9 mouse cellular contexts compared by ENCODE assay signal in genomic region chr17:15530141-15530540, GRCm38 (mm10). TPM values are rescaled to one million over a fixed set of nuclear protein-coding genes. Genes with fewer than 3 reads are reported as not detected.
DNase-seq lines count a peak whose midpoint lies in the region; ATAC-seq and TF ChIP-seq lines count a peak whose summit lies in the region.
"Had no signal": no experiment of that assay in that cellular context is flagged by ENCODE, and none has a peak within 500 bp of the region (broad histone marks: within the 10 kb centered on the region; RNA-seq: fewer than 3 reads in every experiment).

No protein-coding gene starts in this region.

- no peak overlapping the region for H3K9ac ChIP-seq in forebrain, embryonic 11.5 days (ENCODE audit: low read length)
- no peak overlapping the region for H3K9ac ChIP-seq in forebrain, embryonic 15.5 days (replicated peaks)
- H3K9ac ChIP-seq in neural tube, embryonic 15.5 days (replicated peaks): no peak overlapping the region
- H3K9ac ChIP-seq: stomach, embryonic 15.5 days had no signal

- 0 out of 2 replicates have a peak, but pooled peaks cover 2% of the 10 kb centered on the region for H3K4me1 ChIP-seq in forebrain, embryonic 11.5 days (replicated peaks; ENCODE audit: control insufficient read depth, insufficient read depth, low read length)
- H3K4me1 ChIP-seq in forebrain, embryonic 15.5 days: peaks cover 19% of the 10 kb centered on the region
- peaks cover 18% of the 10 kb centered on the region for H3K4me1 ChIP-seq in neural tube, embryonic 15.5 days

- peak; percentile 55 for DNase-seq in forebrain, embryonic 11.5 days (ENCODE audit: low spot score)
- DNase-seq in neural tube, embryonic 10.5 days (ENCODE audit: extremely low spot score, low spot score): peak; percentile 29
- DNase-seq in cerebellum, postnatal 25 days: peak; percentile 22 to 67
- peak; percentile 45 for DNase-seq in left cerebral cortex, adult 2 months (ENCODE audit: extremely low spot score in 1 of 2, low spot score in 2 of 2)
- DNase-seq in right cerebral cortex, postnatal 14 days: peak; percentile 48

- no peak for ATAC-seq in forebrain, embryonic 11.5 days (replicated peaks; ENCODE audit: low FRiP score)
- ATAC-seq in forebrain, embryonic 15.5 days (replicated peaks): no peak
- no peak for ATAC-seq in neural tube, embryonic 15.5 days (ENCODE audit: low FRiP score)
- ATAC-seq in activated CD4-positive, CD25-positive, alpha-beta regulatory T cell, adult 4 months: no peak

- H3K36me3 ChIP-seq in forebrain, embryonic 11.5 days (ENCODE audit: control insufficient read depth, insufficient read depth, low read length): no peaks in the 10 kb centered on the region
- peaks cover 4% of the 10 kb centered on the region; the same call in 1 of the 2 replicates for H3K36me3 ChIP-seq in forebrain, embryonic 15.5 days
- H3K36me3 ChIP-seq in neural tube, embryonic 15.5 days: no peaks in the 10 kb centered on the region
- H3K36me3 ChIP-seq: stomach, embryonic 15.5 days had no signal

- no peak overlapping the region for H3K27ac ChIP-seq in forebrain, embryonic 11.5 days (ENCODE audit: low read depth, low read length)
- no peak overlapping the region for H3K27ac ChIP-seq in forebrain, embryonic 15.5 days (replicated peaks)
- H3K27ac ChIP-seq in neural tube, embryonic 15.5 days (replicated peaks): no peak overlapping the region
- no peak overlapping the region for H3K27ac ChIP-seq in left cerebral cortex, adult 2 months
- H3K27ac ChIP-seq: stomach, embryonic 15.5 days had no signal

- no peak overlapping the region for H3K4me2 ChIP-seq in forebrain, embryonic 11.5 days (ENCODE audit: low read depth, low read length, severe bottlenecking)
- no peak overlapping the region for H3K4me2 ChIP-seq in forebrain, embryonic 15.5 days (replicated peaks)
- H3K4me2 ChIP-seq in neural tube, embryonic 15.5 days: no peak overlapping the region
- H3K4me2 ChIP-seq: stomach, embryonic 15.5 days had no signal

- intact Hi-C loops in left cerebral cortex, adult 2 months (cut with DNase I): no loop called here

- TF ChIP-seq CTCF in left cerebral cortex, adult 2 months (IDR thresholded peaks at IDR 0.05): peak; percentile 55

- WGBS in forebrain, embryonic 11.5 days: 6% methylated on average over 5 of the region's 5 CpGs
- WGBS in forebrain, embryonic 15.5 days: 2% methylated on average over 5 of the region's 5 CpGs
- WGBS in neural tube, embryonic 15.5 days: 10% methylated on average over 5 of the region's 5 CpGs

- H3K9me3 ChIP-seq in forebrain, embryonic 11.5 days (ENCODE audit: control insufficient read depth, low read length): no peaks in the 10 kb centered on the region
- H3K9me3 ChIP-seq in forebrain, embryonic 15.5 days: no peaks in the 10 kb centered on the region
- H3K9me3 ChIP-seq in neural tube, embryonic 15.5 days (replicated peaks): no peaks in the 10 kb centered on the region
- H3K9me3 ChIP-seq: stomach, embryonic 15.5 days had no signal

- H3K27me3 ChIP-seq in forebrain, embryonic 11.5 days (ENCODE audit: control insufficient read depth, insufficient read depth, low read length): peaks cover under 1% of the 10 kb centered on the region; the same call in 1 of the 2 replicates
- no peaks in the 10 kb centered on the region for H3K27me3 ChIP-seq in forebrain, embryonic 15.5 days
- peaks cover 2% of the 10 kb centered on the region for H3K27me3 ChIP-seq in neural tube, embryonic 15.5 days (replicated peaks)
- H3K27me3 ChIP-seq: stomach, embryonic 15.5 days had no signal

- H3K4me3 ChIP-seq in forebrain, embryonic 11.5 days (ENCODE audit: low read depth, low read length): no peak overlapping the region
- no peak overlapping the region for H3K4me3 ChIP-seq in forebrain, embryonic 15.5 days
- H3K4me3 ChIP-seq in neural tube, embryonic 15.5 days (replicated peaks): no peak overlapping the region
- no peak overlapping the region for H3K4me3 ChIP-seq in left cerebral cortex, adult 2 months
- H3K4me3 ChIP-seq: stomach, embryonic 15.5 days had no signal

RNA-seq across cellular contexts. Expression of gene Pdcd2, which starts 3.0 kb away (rescaled TPM):
- polyA plus RNA-seq in forebrain, embryonic 11.5 days (2014; fragmentation: Nextera tagmentation; extraction: Ambion mirVana): 51.6 and 53.0 TPM in 2 replicates
- polyA plus RNA-seq in forebrain, embryonic 15.5 days (2015; fragmentation: Nextera tagmentation; extraction: Ambion mirVana): 60.0 and 64.7 TPM in 2 replicates
- 63.4 and 66.6 TPM in 2 replicates for polyA plus RNA-seq in neural tube, embryonic 15.5 days (2015; fragmentation: Nextera tagmentation; extraction: Ambion mirVana)
- 10 to 100 TPM; 19.1 to 21.0 TPM for total RNA-seq in left cerebral cortex, adult 2 months (2021)
- polyA plus RNA-seq in activated CD4-positive, CD25-positive, alpha-beta regulatory T cell, adult 4 months (2017; shearing (Covaris generic)): 10 to 100 TPM; 17.2 to 34.8 TPM

RNA-seq across cellular contexts. Expression of gene Tbp, which starts 30.5 kb away (rescaled TPM):
- polyA plus RNA-seq in forebrain, embryonic 11.5 days (2014; fragmentation: Nextera tagmentation; extraction: Ambion mirVana): 79.6 and 80.4 TPM in 2 replicates
- polyA plus RNA-seq in forebrain, embryonic 15.5 days (2015; fragmentation: Nextera tagmentation; extraction: Ambion mirVana): 69.3 and 71.3 TPM in 2 replicates
- polyA plus RNA-seq in neural tube, embryonic 15.5 days (2015; fragmentation: Nextera tagmentation; extraction: Ambion mirVana): 48.8 and 51.7 TPM in 2 replicates
- 10 to 100 TPM; 29.3 to 32.2 TPM for total RNA-seq in left cerebral cortex, adult 2 months (2021)
- 10 to 100 TPM; 43.5 to 57.4 TPM for polyA plus RNA-seq in activated CD4-positive, CD25-positive, alpha-beta regulatory T cell, adult 4 months (2017; shearing (Covaris generic))

RNA-seq across cellular contexts. Expression of gene Psmb1, which starts 30.6 kb away (rescaled TPM):
- polyA plus RNA-seq in forebrain, embryonic 11.5 days (2014; fragmentation: Nextera tagmentation; extraction: Ambion mirVana): 244 and 247 TPM in 2 replicates
- 238 and 248 TPM in 2 replicates for polyA plus RNA-seq in forebrain, embryonic 15.5 days (2015; fragmentation: Nextera tagmentation; extraction: Ambion mirVana)
- 247 and 250 TPM in 2 replicates for polyA plus RNA-seq in neural tube, embryonic 15.5 days (2015; fragmentation: Nextera tagmentation; extraction: Ambion mirVana)
- 100 to 1,000 TPM; 118 to 122 TPM for total RNA-seq in left cerebral cortex, adult 2 months (2021)
- polyA plus RNA-seq in activated CD4-positive, CD25-positive, alpha-beta regulatory T cell, adult 4 months (2017; shearing (Covaris generic)): 100 to 1,000 TPM; 384 to 432 TPM

RNA-seq across cellular contexts. Expression of gene Prdm9, which starts 34.0 kb away (rescaled TPM):
- 1.2 and 1.3 TPM in 2 replicates for polyA plus RNA-seq in forebrain, embryonic 11.5 days (2014; fragmentation: Nextera tagmentation; extraction: Ambion mirVana)
- 1.4 and 2.2 TPM in 2 replicates for polyA plus RNA-seq in forebrain, embryonic 15.5 days (2015; fragmentation: Nextera tagmentation; extraction: Ambion mirVana)
- 1.8 and 2.3 TPM in 2 replicates for polyA plus RNA-seq in neural tube, embryonic 15.5 days (2015; fragmentation: Nextera tagmentation; extraction: Ambion mirVana)
- 1 to 10 TPM; 2.9 to 3.1 TPM for total RNA-seq in left cerebral cortex, adult 2 months (2021)
- polyA plus RNA-seq in activated CD4-positive, CD25-positive, alpha-beta regulatory T cell, adult 4 months (2017; shearing (Covaris generic)): 1 to 10 TPM; 4.7 to 6.5 TPM
